Mouse (Mus musculus): ENCODE measurements around the gene Car10. TPM values are rescaled to one million over a fixed set of nuclear protein-coding genes. Genes with fewer than 3 reads are reported as not detected.

The Car10 gene
- polyA plus RNA-seq, 1 experiment from 2014 or later = 0.08 TPM

DNA sequence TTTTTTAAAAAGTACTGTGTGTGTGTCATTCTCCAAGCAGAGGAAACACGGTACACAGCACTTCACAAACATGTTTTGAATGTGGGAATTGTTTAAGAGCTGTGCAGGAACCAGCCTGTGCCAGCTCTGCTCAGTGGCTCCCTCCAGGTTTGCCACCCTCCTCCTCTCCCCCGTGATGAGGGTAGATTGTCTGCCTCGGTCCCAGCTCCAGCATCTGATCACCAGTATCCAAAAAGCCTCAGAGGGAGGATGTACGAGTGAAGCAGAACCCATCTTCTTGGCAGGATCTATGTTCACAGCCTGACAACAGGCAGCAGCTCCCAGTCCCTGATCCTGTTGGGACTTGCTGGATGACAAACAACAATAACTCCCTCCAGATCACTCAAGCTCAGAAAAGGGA is 500.3 kb downstream of the Car10 start:
- 73% methylated on average over 4 of the region's 4 CpGs for WGBS
- no peaks in the 10 kb centered on the region for H3K27me3 ChIP-seq (ENCODE audit: control insufficient read depth, insufficient read depth, low read length)
- DNase-seq (ENCODE audit: low spot score) (no peak), ATAC-seq (ENCODE audit: insufficient number of reproducible peaks, low FRiP score, low TSS enrichment, low read depth) (no peak)
- no peaks in the 10 kb centered on the region for H3K9me3 ChIP-seq (ENCODE audit: control insufficient read depth, low read length)
- H3K27ac ChIP-seq (replicated peaks; ENCODE audit: low read depth, low read length) = no peak overlapping the region
- H3K4me2 ChIP-seq (ENCODE audit: low read depth, severe bottlenecking) = no peak overlapping the region
- H3K36me3 ChIP-seq (ENCODE audit: control insufficient read depth, insufficient read depth, low read length) = no peaks in the 10 kb centered on the region
- no peaks in the 10 kb centered on the region for H3K4me1 ChIP-seq (ENCODE audit: control insufficient read depth, insufficient read depth, low read length)
- no peak overlapping the region for H3K4me3 ChIP-seq (ENCODE audit: low read depth, low read length)
- no peak overlapping the region for H3K9ac ChIP-seq (ENCODE audit: low read length)

DNA sequence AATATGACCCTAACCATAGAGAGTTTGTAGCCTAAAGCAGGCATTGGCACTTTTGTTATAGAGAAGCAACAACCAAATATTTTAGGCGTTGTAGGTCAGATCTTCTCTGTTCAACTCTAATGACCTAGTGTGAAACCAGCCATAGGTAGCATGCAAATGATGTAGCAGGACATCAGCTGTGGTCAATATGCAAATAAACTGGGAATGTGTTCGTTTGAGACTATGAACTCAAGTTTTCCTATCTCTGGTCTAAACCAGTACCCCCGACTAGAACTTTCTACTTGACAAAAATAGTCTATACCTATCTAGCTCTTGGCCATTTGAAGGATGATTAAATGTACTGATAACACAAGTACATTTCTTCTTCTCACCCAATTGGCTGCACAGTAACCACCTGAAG is 501.9 kb downstream of the Car10 start:
- Histone ChIP-seq H3K4me2 (ENCODE audit: low read depth, severe bottlenecking) (no peak overlapping the region), H3K4me3 (ENCODE audit: low read depth, low read length) (no peak overlapping the region), H3K9me3 (ENCODE audit: control insufficient read depth, low read length) (no peaks in the 10 kb centered on the region), H3K27ac (replicated peaks; ENCODE audit: low read depth, low read length) (no peak overlapping the region), H3K36me3 (ENCODE audit: control insufficient read depth, insufficient read depth, low read length) (no peaks in the 10 kb centered on the region), H3K9ac (ENCODE audit: low read length) (no peak overlapping the region), H3K4me1 (ENCODE audit: control insufficient read depth, insufficient read depth, low read length) (no peaks in the 10 kb centered on the region), H3K27me3 (ENCODE audit: control insufficient read depth, insufficient read depth, low read length) (no peaks in the 10 kb centered on the region)
- DNase-seq (ENCODE audit: low spot score) = no peak
- ATAC-seq (ENCODE audit: insufficient number of reproducible peaks, low FRiP score, low TSS enrichment, low read depth) = no peak
- 87% methylated on average over 3 of the region's 3 CpGs for WGBS

DNA sequence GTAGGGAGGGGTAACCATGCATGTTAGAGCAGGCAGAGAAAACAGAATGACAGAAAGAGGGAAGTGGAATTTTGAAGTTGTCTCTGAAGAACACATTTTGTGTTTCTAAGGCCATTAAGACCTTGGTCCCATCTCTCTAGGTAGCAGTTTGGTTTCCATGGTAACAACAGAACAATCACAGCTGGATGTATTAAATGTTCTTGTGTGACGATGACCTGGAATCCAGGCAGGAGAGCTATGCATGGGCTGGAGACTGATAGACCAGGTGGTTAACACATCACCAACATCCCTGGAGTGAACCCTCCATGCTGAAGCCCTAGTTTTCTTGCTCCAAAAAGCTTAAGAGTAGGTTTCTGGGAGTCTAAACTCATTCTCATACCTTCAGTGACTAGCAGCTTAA is 505.7 kb downstream of the Car10 start:
- WGBS = 75% methylated on average over 1 of the region's 1 CpGs
- ATAC-seq (ENCODE audit: insufficient number of reproducible peaks, low FRiP score, low TSS enrichment, low read depth) = no peak

DNA sequence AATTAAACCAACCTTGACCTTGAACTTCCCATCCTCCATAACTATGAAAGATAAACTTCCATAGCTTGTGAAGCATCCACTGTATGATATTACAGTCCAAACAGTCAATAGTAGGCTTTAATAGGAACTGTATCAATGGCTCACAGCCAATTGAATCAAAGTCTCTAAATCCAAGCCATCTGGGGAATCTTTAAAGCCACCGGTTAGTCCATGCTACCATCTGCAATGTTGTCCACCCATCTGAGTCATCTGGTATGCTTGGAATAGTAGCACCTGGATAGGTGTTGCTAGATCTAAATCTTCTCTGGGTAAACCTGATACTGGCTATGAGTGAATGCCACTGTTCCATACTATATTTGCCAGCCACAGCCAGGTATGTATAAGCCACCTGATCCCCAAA is 509.3 kb downstream of the Car10 start:
- WGBS = 93% methylated on average over 1 of the region's 1 CpGs
- Histone ChIP-seq H3K27me3 (ENCODE audit: control insufficient read depth, insufficient read depth, low read length) (no peaks in the 10 kb centered on the region), H3K4me3 (ENCODE audit: low read depth, low read length) (no peak overlapping the region), H3K4me1 (ENCODE audit: control insufficient read depth, insufficient read depth, low read length) (no peaks in the 10 kb centered on the region), H3K9me3 (ENCODE audit: control insufficient read depth, low read length) (no peaks in the 10 kb centered on the region), H3K9ac (ENCODE audit: low read length) (no peak overlapping the region), H3K36me3 (ENCODE audit: control insufficient read depth, insufficient read depth, low read length) (no peaks in the 10 kb centered on the region), H3K4me2 (ENCODE audit: low read depth, severe bottlenecking) (no peak overlapping the region), H3K27ac (replicated peaks; ENCODE audit: low read depth, low read length) (no peak overlapping the region)
- DNase-seq (ENCODE audit: low spot score) (no peak), ATAC-seq (ENCODE audit: insufficient number of reproducible peaks, low FRiP score, low TSS enrichment, low read depth) (no peak)

More for the DNA sequence above, 505.7 kb downstream of the Car10 start:
- no peak overlapping the region for H3K9ac ChIP-seq (ENCODE audit: low read length)
- no peaks in the 10 kb centered on the region for H3K36me3 ChIP-seq (ENCODE audit: control insufficient read depth, insufficient read depth, low read length)
- H3K4me1 ChIP-seq (ENCODE audit: control insufficient read depth, insufficient read depth, low read length) = no peaks in the 10 kb centered on the region
- no peak for DNase-seq (ENCODE audit: low spot score)
- H3K27me3 ChIP-seq (ENCODE audit: control insufficient read depth, insufficient read depth, low read length) = no peaks in the 10 kb centered on the region
- no peak overlapping the region for H3K27ac ChIP-seq (replicated peaks; ENCODE audit: low read depth, low read length)
- no peaks in the 10 kb centered on the region for H3K9me3 ChIP-seq (ENCODE audit: control insufficient read depth, low read length)
- H3K4me3 ChIP-seq (ENCODE audit: low read depth, low read length) = no peak overlapping the region
- no peak overlapping the region for H3K4me2 ChIP-seq (ENCODE audit: low read depth, severe bottlenecking)

DNA sequence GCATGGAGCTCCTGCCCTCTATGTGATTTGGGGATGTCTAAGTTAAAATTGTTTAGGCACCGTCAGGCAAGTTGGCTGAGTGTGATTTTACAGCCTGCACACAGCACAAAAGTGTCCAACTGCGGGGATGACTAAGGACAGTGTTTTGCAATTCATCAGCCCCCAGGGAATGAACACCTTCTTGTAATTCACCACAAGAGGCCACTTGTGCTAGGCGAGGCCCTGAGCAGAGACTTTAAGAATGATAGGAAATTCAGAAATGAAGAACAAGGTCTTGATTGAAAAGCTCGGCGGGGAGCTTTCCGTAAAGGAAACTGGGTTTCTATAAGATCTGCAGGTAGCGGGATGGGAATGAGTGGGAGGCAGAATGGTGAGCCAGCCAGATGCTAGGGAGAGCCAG is 510.9 kb downstream of the Car10 start:
- Histone ChIP-seq H3K27ac (replicated peaks; ENCODE audit: low read depth, low read length) (no peak overlapping the region), H3K4me3 (ENCODE audit: low read depth, low read length) (no peak overlapping the region), H3K9ac (ENCODE audit: low read length) (no peak overlapping the region), H3K4me1 (ENCODE audit: control insufficient read depth, insufficient read depth, low read length) (no peaks in the 10 kb centered on the region), H3K9me3 (ENCODE audit: control insufficient read depth, low read length) (no peaks in the 10 kb centered on the region), H3K27me3 (ENCODE audit: control insufficient read depth, insufficient read depth, low read length) (no peaks in the 10 kb centered on the region), H3K36me3 (ENCODE audit: control insufficient read depth, insufficient read depth, low read length) (no peaks in the 10 kb centered on the region), H3K4me2 (ENCODE audit: low read depth, severe bottlenecking) (no peak overlapping the region)
- 67% methylated on average over 7 of the region's 7 CpGs for WGBS
- DNase-seq (ENCODE audit: low spot score) = no peak
- ATAC-seq (ENCODE audit: insufficient number of reproducible peaks, low FRiP score, low TSS enrichment, low read depth) = no peak

DNA sequence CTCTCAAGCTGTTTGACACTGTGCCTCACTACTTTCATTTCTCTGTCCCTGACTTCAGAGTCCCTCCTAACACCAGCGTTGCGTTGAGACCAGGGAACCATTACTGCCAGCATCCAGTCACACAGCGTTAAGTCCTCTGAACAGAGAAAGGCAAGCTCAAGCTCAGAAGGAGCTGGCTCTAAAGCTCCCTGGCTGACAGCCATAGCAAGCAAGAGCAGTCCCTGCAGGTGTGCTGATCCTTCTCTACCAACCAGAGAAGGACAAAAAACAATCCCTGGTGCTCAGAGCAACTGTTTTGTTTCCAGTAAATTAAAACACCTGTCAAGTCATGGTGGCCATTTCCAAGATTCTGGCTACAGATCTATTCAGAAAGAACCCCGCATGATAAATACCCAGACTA is 514.2 kb downstream of the Car10 start:
- no peaks in the 10 kb centered on the region for H3K9me3 ChIP-seq (ENCODE audit: control insufficient read depth, low read length)
- H3K27ac ChIP-seq (replicated peaks; ENCODE audit: low read depth, low read length) = no peak overlapping the region
- no peaks in the 10 kb centered on the region for H3K27me3 ChIP-seq (ENCODE audit: control insufficient read depth, insufficient read depth, low read length)
- H3K4me2 ChIP-seq (ENCODE audit: low read depth, severe bottlenecking) = no peak overlapping the region
- no peak for ATAC-seq (ENCODE audit: insufficient number of reproducible peaks, low FRiP score, low TSS enrichment, low read depth)
- H3K4me1 ChIP-seq (ENCODE audit: control insufficient read depth, insufficient read depth, low read length) = no peaks in the 10 kb centered on the region
- H3K9ac ChIP-seq (ENCODE audit: low read length) = no peak overlapping the region
- H3K36me3 ChIP-seq (ENCODE audit: control insufficient read depth, insufficient read depth, low read length) = no peaks in the 10 kb centered on the region
- WGBS = 85% methylated on average over 4 of the region's 4 CpGs
- no peak overlapping the region for H3K4me3 ChIP-seq (ENCODE audit: low read depth, low read length)
- no peak for DNase-seq (ENCODE audit: low spot score)

DNA sequence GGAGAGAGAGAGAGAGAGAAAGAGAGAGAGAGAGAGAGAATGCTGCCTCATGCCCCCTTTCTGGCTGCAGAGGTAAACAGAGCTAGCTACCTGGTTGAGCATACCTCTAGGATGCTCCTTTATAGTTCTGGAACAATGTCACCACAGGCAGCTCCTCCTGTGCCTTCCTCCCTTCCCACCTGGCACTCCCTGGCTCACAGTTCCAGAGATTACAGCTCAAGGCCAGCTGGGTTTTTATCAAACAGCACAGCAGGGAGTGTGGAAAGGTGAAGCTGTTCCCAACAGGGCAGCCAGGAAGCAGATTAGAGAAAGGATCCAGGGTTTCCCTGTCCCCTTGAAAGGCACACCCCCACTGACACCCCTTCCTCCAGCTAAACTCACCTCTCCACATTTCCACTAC is 517.0 kb downstream of the Car10 start:
- ATAC-seq (ENCODE audit: insufficient number of reproducible peaks, low FRiP score, low TSS enrichment, low read depth) (no peak), DNase-seq (ENCODE audit: low spot score) (no peak)
- Histone ChIP-seq H3K27ac (replicated peaks; ENCODE audit: low read depth, low read length) (no peak overlapping the region), H3K36me3 (ENCODE audit: control insufficient read depth, insufficient read depth, low read length) (no peaks in the 10 kb centered on the region), H3K4me2 (ENCODE audit: low read depth, severe bottlenecking) (no peak overlapping the region), H3K4me1 (ENCODE audit: control insufficient read depth, insufficient read depth, low read length) (no peaks in the 10 kb centered on the region), H3K4me3 (ENCODE audit: low read depth, low read length) (no peak overlapping the region), H3K9me3 (ENCODE audit: control insufficient read depth, low read length) (no peaks in the 10 kb centered on the region), H3K27me3 (ENCODE audit: control insufficient read depth, insufficient read depth, low read length) (no peaks in the 10 kb centered on the region), H3K9ac (ENCODE audit: low read length) (no peak overlapping the region)

DNA sequence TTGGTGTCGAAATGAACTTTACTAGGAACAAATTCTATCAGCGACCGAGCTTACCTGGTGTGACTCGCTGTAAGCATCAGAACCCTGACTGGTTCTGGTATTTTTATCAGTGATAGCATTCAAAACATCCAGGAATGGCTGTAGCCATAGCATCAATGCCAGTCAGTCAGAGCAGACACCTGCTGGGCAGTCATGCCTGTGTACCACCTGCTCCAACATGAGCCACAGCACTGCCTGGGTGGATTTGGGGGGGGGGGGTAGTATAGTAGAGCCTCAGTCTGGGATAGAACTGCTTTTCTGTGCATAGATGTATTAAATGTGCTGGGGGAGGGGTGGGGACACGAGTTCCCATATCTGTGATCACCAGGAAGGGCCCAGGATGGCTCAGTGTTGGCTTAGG is 525.8 kb downstream of the Car10 start:
- DNase-seq (ENCODE audit: low spot score) (no peak), ATAC-seq (ENCODE audit: insufficient number of reproducible peaks, low FRiP score, low TSS enrichment, low read depth) (no peak)
- H3K9ac ChIP-seq (ENCODE audit: low read length) = no peak overlapping the region
- WGBS = 87% methylated on average over 5 of the region's 5 CpGs
- no peaks in the 10 kb centered on the region for H3K27me3 ChIP-seq (ENCODE audit: control insufficient read depth, insufficient read depth, low read length)
- no peaks in the 10 kb centered on the region for H3K9me3 ChIP-seq (ENCODE audit: control insufficient read depth, low read length)
- no peaks in the 10 kb centered on the region for H3K4me1 ChIP-seq (ENCODE audit: control insufficient read depth, insufficient read depth, low read length)
- no peak overlapping the region for H3K4me2 ChIP-seq (ENCODE audit: low read depth, severe bottlenecking)
- H3K36me3 ChIP-seq (ENCODE audit: control insufficient read depth, insufficient read depth, low read length) = no peaks in the 10 kb centered on the region
- H3K4me3 ChIP-seq (ENCODE audit: low read depth, low read length) = no peak overlapping the region
- no peak overlapping the region for H3K27ac ChIP-seq (replicated peaks; ENCODE audit: low read depth, low read length)

DNA sequence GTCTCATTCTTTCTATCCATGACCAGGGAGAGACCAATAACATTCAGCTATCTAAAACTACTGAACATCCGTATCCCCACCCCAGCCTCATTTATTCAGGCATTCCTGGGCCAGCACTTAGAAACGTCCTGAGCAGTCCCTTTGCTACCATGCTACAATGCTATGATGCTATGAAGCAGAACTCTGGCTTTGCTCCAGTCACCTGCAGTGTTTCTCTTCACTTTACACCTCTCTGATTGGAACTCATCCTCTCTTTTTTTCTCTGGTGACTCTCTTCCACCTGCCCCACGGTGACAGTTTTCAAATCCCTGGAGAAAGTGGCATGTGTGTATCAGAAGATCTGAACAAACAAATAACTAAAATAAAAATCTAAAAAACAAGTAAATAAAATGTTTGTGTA is 541.6 kb downstream of the Car10 start:
- no peak for ATAC-seq (ENCODE audit: insufficient number of reproducible peaks, low FRiP score, low TSS enrichment, low read depth)
- H3K27me3 ChIP-seq (ENCODE audit: control insufficient read depth, insufficient read depth, low read length) = no peaks in the 10 kb centered on the region
- DNase-seq (ENCODE audit: low spot score) = no peak
- no peak overlapping the region for H3K27ac ChIP-seq (replicated peaks; ENCODE audit: low read depth, low read length)
- no peak overlapping the region for H3K4me2 ChIP-seq (ENCODE audit: low read depth, severe bottlenecking)
- no peak overlapping the region for H3K4me3 ChIP-seq (ENCODE audit: low read depth, low read length)
- no peaks in the 10 kb centered on the region for H3K4me1 ChIP-seq (ENCODE audit: control insufficient read depth, insufficient read depth, low read length)
- no peaks in the 10 kb centered on the region for H3K9me3 ChIP-seq (ENCODE audit: control insufficient read depth, low read length)
- no peaks in the 10 kb centered on the region for H3K36me3 ChIP-seq (ENCODE audit: control insufficient read depth, insufficient read depth, low read length)
- WGBS = 80% methylated on average over 3 of the region's 3 CpGs
- H3K9ac ChIP-seq (ENCODE audit: low read length) = no peak overlapping the region

Measured in limb, embryonic 11.5 days (tissue).